Mouse (Mus musculus): ENCODE measurements around the gene Txndc17. TPM values are rescaled to one million over a fixed set of nuclear protein-coding genes. Genes with fewer than 3 reads are reported as not detected.

Txndc17 gene
- polyA plus RNA-seq, 1 experiment = 31.1 TPM

- Histone ChIP-seq H3K4me3 (replicated peaks) (peak within 1 kb of the TSS; percentile 97), H3K4me1 (peaks cover 30% of the 10 kb centered on the region), H3K27me3 (replicated peaks) (no peaks in the 10 kb centered on the region), H3K9me3 (no peaks in the 10 kb centered on the region), H3K36me3 (replicated peaks; ENCODE audit: low read length) (peaks cover 25% of the 10 kb centered on the region)
- TF ChIP-seq FLI1 (IDR thresholded peaks at IDR 0.05; ENCODE audit: low read length) (no peak), GATA1 (IDR thresholded peaks at IDR 0.05; ENCODE audit: borderline replicate concordance, low read length) (no peak)
Measured at GRCm38 (mm10) chr11:72215410-72215797, 8.1 kb downstream of the Txndc17 start, which contains the start of gene Med31. TSS of gene Med31 (minus strand) at chr11:72215592.

- H3K36me3 ChIP-seq (replicated peaks; ENCODE audit: low read length) = peaks cover 9% of the 10 kb centered on the region
Measured at GRCm38 (mm10) chr11:72217116-72217515, 9.8 kb downstream of the Txndc17 start.

GRCm38 (mm10) chr11:72221278-72221677 is 13.9 kb downstream of the Txndc17 start:
- TF ChIP-seq GATA1 (IDR thresholded peaks at IDR 0.05; ENCODE audit: borderline replicate concordance, low read length) = no peak
- TF ChIP-seq FLI1 (IDR thresholded peaks at IDR 0.05; ENCODE audit: low read length) = no peak
- Histone ChIP-seq H3K4me1 (peaks cover 37% of the 10 kb centered on the region), H3K4me3 (replicated peaks) (peak overlapping the region; percentile 77), H3K36me3 (replicated peaks; ENCODE audit: low read length) (no peaks in the 10 kb centered on the region), H3K27me3 (replicated peaks) (peaks cover 10% of the 10 kb centered on the region), H3K9me3 (no peaks in the 10 kb centered on the region)

More at GRCm38 (mm10) chr11:72217116-72217515, 9.8 kb downstream of the Txndc17 start:
- Histone ChIP-seq H3K27me3 (replicated peaks) (no peaks in the 10 kb centered on the region), H3K4me3 (replicated peaks) (no peak overlapping the region), H3K4me1 (peaks cover 45% of the 10 kb centered on the region), H3K9me3 (no peaks in the 10 kb centered on the region)
- TF ChIP-seq GATA1 (IDR thresholded peaks at IDR 0.05; ENCODE audit: borderline replicate concordance, low read length) (no peak), FLI1 (IDR thresholded peaks at IDR 0.05; ENCODE audit: low read length) (no peak)

GRCm38 (mm10) chr11:72223414-72223813 is 16.1 kb downstream of the Txndc17 start:
- peaks cover 21% of the 10 kb centered on the region for H3K4me1 ChIP-seq
- H3K36me3 ChIP-seq (replicated peaks; ENCODE audit: low read length) = no peaks in the 10 kb centered on the region
- no peaks in the 10 kb centered on the region for H3K9me3 ChIP-seq
- H3K27me3 ChIP-seq (replicated peaks) = peaks cover 28% of the 10 kb centered on the region
- TF ChIP-seq GATA1 (IDR thresholded peaks at IDR 0.05; ENCODE audit: borderline replicate concordance, low read length) (no peak), FLI1 (IDR thresholded peaks at IDR 0.05; ENCODE audit: low read length) (no peak)
- H3K4me3 ChIP-seq (replicated peaks) = no peak overlapping the region

- TF ChIP-seq FLI1 (IDR thresholded peaks at IDR 0.05; ENCODE audit: low read length) (no peak), GATA1 (IDR thresholded peaks at IDR 0.05; ENCODE audit: borderline replicate concordance, low read length) (no peak)
- no peaks in the 10 kb centered on the region for H3K9me3 ChIP-seq
Measured at GRCm38 (mm10) chr11:72224865-72225264, 17.5 kb downstream of the Txndc17 start.

GRCm38 (mm10) chr11:72226020-72226791 is 18.9 kb downstream of the Txndc17 start:
- Histone ChIP-seq H3K27me3 (replicated peaks) (peaks cover 49% of the 10 kb centered on the region), H3K9me3 (no peaks in the 10 kb centered on the region), H3K36me3 (replicated peaks; ENCODE audit: low read length) (no peaks in the 10 kb centered on the region), H3K4me1 (peaks cover 15% of the 10 kb centered on the region), H3K4me3 (replicated peaks) (no peak overlapping the region)
- no peak for TF ChIP-seq GATA1 (IDR thresholded peaks at IDR 0.05; ENCODE audit: borderline replicate concordance, low read length)
- no peak for TF ChIP-seq FLI1 (IDR thresholded peaks at IDR 0.05; ENCODE audit: low read length)

More at GRCm38 (mm10) chr11:72224865-72225264, 17.5 kb downstream of the Txndc17 start:
- H3K36me3 ChIP-seq (replicated peaks; ENCODE audit: low read length) = no peaks in the 10 kb centered on the region
- peak overlapping the region; percentile 70 for H3K4me3 ChIP-seq (replicated peaks)
- peaks cover 21% of the 10 kb centered on the region for H3K4me1 ChIP-seq
- H3K27me3 ChIP-seq (replicated peaks) = peaks cover 37% of the 10 kb centered on the region

- Histone ChIP-seq H3K4me1 (peaks cover 8% of the 10 kb centered on the region; the same call in 1 of the 2 replicates), H3K27me3 (replicated peaks) (peaks cover 53% of the 10 kb centered on the region), H3K36me3 (replicated peaks; ENCODE audit: low read length) (no peaks in the 10 kb centered on the region), H3K9me3 (no peaks in the 10 kb centered on the region), H3K4me3 (replicated peaks) (no peak overlapping the region)
- no peak for TF ChIP-seq GATA1 (IDR thresholded peaks at IDR 0.05; ENCODE audit: borderline replicate concordance, low read length)
- TF ChIP-seq FLI1 (IDR thresholded peaks at IDR 0.05; ENCODE audit: low read length) = no peak
Measured at GRCm38 (mm10) chr11:72226901-72227300, 19.6 kb downstream of the Txndc17 start.

GRCm38 (mm10) chr11:72228513-72228912 is 21.2 kb downstream of the Txndc17 start:
- Histone ChIP-seq H3K36me3 (replicated peaks; ENCODE audit: low read length) (no peaks in the 10 kb centered on the region), H3K27me3 (replicated peaks) (peaks cover 61% of the 10 kb centered on the region), H3K4me1 (peaks cover 6% of the 10 kb centered on the region; the same call in 1 of the 2 replicates), H3K4me3 (replicated peaks) (no peak overlapping the region), H3K9me3 (no peaks in the 10 kb centered on the region)
- TF ChIP-seq FLI1 (IDR thresholded peaks at IDR 0.05; ENCODE audit: low read length) (no peak), GATA1 (IDR thresholded peaks at IDR 0.05; ENCODE audit: borderline replicate concordance, low read length) (no peak)

- H3K4me3 ChIP-seq (replicated peaks) = no peak overlapping the region
- H3K4me1 ChIP-seq = no peaks in the 10 kb centered on the region
- no peaks in the 10 kb centered on the region for H3K36me3 ChIP-seq (replicated peaks; ENCODE audit: low read length)
- H3K9me3 ChIP-seq = no peaks in the 10 kb centered on the region
- H3K27me3 ChIP-seq (replicated peaks) = peaks cover 56% of the 10 kb centered on the region
- TF ChIP-seq GATA1 (IDR thresholded peaks at IDR 0.05; ENCODE audit: borderline replicate concordance, low read length) (no peak), FLI1 (IDR thresholded peaks at IDR 0.05; ENCODE audit: low read length) (no peak)
Measured at GRCm38 (mm10) chr11:72232068-72232467, 24.7 kb downstream of the Txndc17 start.

GRCm38 (mm10) chr11:72232991-72233390 is 25.6 kb downstream of the Txndc17 start:
- Histone ChIP-seq H3K4me3 (replicated peaks) (no peak overlapping the region), H3K4me1 (no peaks in the 10 kb centered on the region), H3K36me3 (replicated peaks; ENCODE audit: low read length) (no peaks in the 10 kb centered on the region), H3K27me3 (replicated peaks) (peaks cover 49% of the 10 kb centered on the region), H3K9me3 (no peaks in the 10 kb centered on the region)
- no peak for TF ChIP-seq GATA1 (IDR thresholded peaks at IDR 0.05; ENCODE audit: borderline replicate concordance, low read length)
- no peak for TF ChIP-seq FLI1 (IDR thresholded peaks at IDR 0.05; ENCODE audit: low read length)

All from megakaryocyte, embryonic 14.5 days (primary cell).